Mouse (Mus musculus) lung, postnatal 0 days (tissue): Measurements from ENCODE around the gene Acaa1a.

Source experiments
- CTCF ChIP-seq: IDR thresholded peaks from 2 replicates; pipeline ENCODE4 v1.5.1; 2016; ENCODE audit warnings: antibody characterized with exemption, mild to moderate bottlenecking
- EP300 ChIP-seq: IDR thresholded peaks from 2 replicates; pipeline ENCODE4 v1.6.1; 2016; ENCODE audit warnings: antibody characterized with exemption, mild to moderate bottlenecking, control low read depth

DNA sequence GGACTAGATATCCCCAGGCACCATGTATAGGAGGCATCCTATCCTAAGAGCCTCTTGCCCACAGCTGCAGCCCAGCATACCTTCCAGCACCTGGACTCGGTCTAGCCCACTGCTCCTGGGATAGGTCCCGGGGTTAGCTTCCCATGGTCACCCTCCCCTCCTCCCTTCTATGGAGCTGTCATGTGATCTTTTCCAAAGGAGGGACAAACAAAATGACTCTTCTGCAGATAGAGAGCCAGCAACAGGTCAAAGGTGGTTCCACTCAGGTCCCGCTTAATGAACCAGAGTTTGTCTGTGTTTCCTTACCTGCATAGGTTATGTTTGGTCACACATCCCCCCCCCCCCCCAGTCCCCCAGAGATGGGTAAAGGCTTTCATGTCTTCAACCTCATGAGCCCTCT, 11.1 kb downstream of the Acaa1a start:
- TF ChIP-seq EP300 (no peak), CTCF (no peak)
